Mouse (Mus musculus) heart, adult 2 months (tissue): ENCODE results near the gene Mrtfa. TPM values are rescaled to one million over a fixed set of nuclear protein-coding genes. Genes with fewer than 3 reads are reported as not detected.

Experiments used
- DNase-seq, 2 experiments: peaks; one replicate each; pipeline ENCODE4 v3.0.0; 2021
- H3K27ac ChIP-seq: fragments of 200-600 bp; 2 replicates; pipeline ENCODE4 v1.8.1; 2022
- H3K27me3 ChIP-seq: fragments of 200-500 bp; 2 replicates; pipeline ENCODE4 v1.6.1; 2012; ENCODE audit warnings: mild to moderate bottlenecking, low read length, inconsistent platforms, mixed read lengths; ENCODE audit not compliant: control insufficient read depth, insufficient read depth
- H3K36me3 ChIP-seq: fragments of 200-500 bp; 2 replicates; pipeline ENCODE4 v1.6.1; 2012; ENCODE audit warnings: low read length, inconsistent platforms; ENCODE audit not compliant: control insufficient read depth, insufficient read depth
- H3K4me1 ChIP-seq: fragments of 200-500 bp; 2 replicates; pipeline ENCODE4 v1.6.1; 2011; ENCODE audit warnings: low read length; ENCODE audit not compliant: control insufficient read depth, insufficient read depth
- H3K4me3 ChIP-seq: fragments of 200-600 bp; 2 replicates; pipeline ENCODE4 v1.8.1; 2022
- H3K79me2 ChIP-seq: fragments of 200-500 bp; replicated peaks from 2 replicates; pipeline ENCODE4 v1.6.1; 2012; ENCODE audit warnings: mild to moderate bottlenecking, inconsistent platforms, low read length, moderate library complexity, mixed read lengths; ENCODE audit not compliant: control insufficient read depth, insufficient read depth
- H3K9ac ChIP-seq: fragments of 200-500 bp; 2 replicates; pipeline ENCODE4 v1.6.1; 2012; ENCODE audit warnings: low read depth, mild to moderate bottlenecking, control low read depth, inconsistent platforms, low read length, mixed read lengths
- CTCF ChIP-seq: fragments of 200-600 bp; IDR thresholded peaks from 2 replicates; pipeline ENCODE4 v1.8.1; 2022; ENCODE audit warnings: antibody characterized with exemption, mild to moderate bottlenecking, moderate library complexity
- EP300 ChIP-seq: fragments of 200-500 bp; IDR thresholded peaks from 2 replicates; pipeline ENCODE4 v1.6.1; 2011; ENCODE audit warnings: low read depth, low read length, control low read depth; ENCODE audit not compliant: insufficient read depth
- POLR2A ChIP-seq: fragments of 200-500 bp; IDR thresholded peaks from 2 replicates; pipeline ENCODE4 v1.6.1; 2011; ENCODE audit warnings: mild to moderate bottlenecking, low read depth, low read length, control low read depth; ENCODE audit not compliant: insufficient read depth
- WGBS: fragments of 180-500 bp; shearing (Covaris S2); methylation state at CpG from one replicate; pipeline ENCODE4 v1.1.7; 2018; 5-methylcytosine and 5-hydroxymethylcytosine counted together
- intact Hi-C: fragments of 180-260 bp; cut with DNase I; formaldehyde crosslinking; loops from one replicate; pipeline ENCODE4 v1.15.1; 2025
- polyA plus RNA-seq: library from polyadenylated mRNA; depleted of rRNA; stranded (reverse); fragments of >200 nt; gene quantifications from 2 replicates; pipeline ENCODE4 v1.2.3, GENCODE M21; 2012
- total RNA-seq, 2 experiments: library from RNA; stranded (reverse); gene quantifications; 2 replicates each; pipeline ENCODE4 v1.2.3; 2021

Mrtfa gene
- total and polyA plus RNA-seq, 3 experiments = 7.2 to 11.0 (median 9.0) TPM

GRCm38 (mm10) chr15:80996090-80996835, 194.3 kb downstream of the Mrtfa start:
- Histone ChIP-seq H3K9ac (no peak overlapping the region), H3K79me2 (no peaks in the 10 kb centered on the region), H3K27me3 (no peaks in the 10 kb centered on the region), H3K36me3 (no peaks in the 10 kb centered on the region), H3K4me1 (peaks cover 4% of the 10 kb centered on the region; the same call in 1 of the 2 replicates), H3K4me3 (no peak overlapping the region), H3K27ac (no peak overlapping the region)
- intact Hi-C loops = no loop called here
- DNase-seq = no peak
- WGBS = 92% methylated on average over 6 of the region's 6 CpGs
- TF ChIP-seq CTCF (no peak), EP300 (no peak), POLR2A (no peak)

- Histone ChIP-seq H3K27ac (no peak overlapping the region), H3K79me2 (no peaks in the 10 kb centered on the region)
- 94% methylated on average over 5 of the region's 5 CpGs for WGBS
These were observed 195.6 kb downstream of the Mrtfa start for GRCm38 (mm10) chr15:80994959-80995358.

GRCm38 (mm10) chr15:80989712-80990111, 200.8 kb downstream of the Mrtfa start:
- Histone ChIP-seq H3K36me3 (no peaks in the 10 kb centered on the region), H3K4me3 (no peak overlapping the region), H3K9ac (no peak overlapping the region), H3K79me2 (no peaks in the 10 kb centered on the region), H3K4me1 (no peaks in the 10 kb centered on the region), H3K27ac (no peak overlapping the region), H3K27me3 (no peaks in the 10 kb centered on the region)
- intact Hi-C loops = no loop called here
- 57% methylated on average over 3 of the region's 3 CpGs for WGBS
- DNase-seq = no peak
- TF ChIP-seq CTCF (no peak), POLR2A (no peak), EP300 (no peak)

More at GRCm38 (mm10) chr15:80994959-80995358, 195.6 kb downstream of the Mrtfa start:
- Histone ChIP-seq H3K27me3 (no peaks in the 10 kb centered on the region), H3K9ac (no peak overlapping the region), H3K4me1 (no peaks in the 10 kb centered on the region), H3K4me3 (no peak overlapping the region), H3K36me3 (no peaks in the 10 kb centered on the region)
- intact Hi-C loops = no loop called here
- TF ChIP-seq EP300 (no peak), POLR2A (no peak), CTCF (no peak)
- no peak for DNase-seq

GRCm38 (mm10) chr15:80988331-80988730, 202.2 kb downstream of the Mrtfa start:
- WGBS = 36% methylated on average over 1 of the region's 1 CpGs
- H3K27ac ChIP-seq = no peak overlapping the region

GRCm38 (mm10) chr15:80983264-80983663, 207.3 kb downstream of the Mrtfa start:
- Histone ChIP-seq H3K79me2 (no peaks in the 10 kb centered on the region), H3K4me1 (peaks cover 2% of the 10 kb centered on the region), H3K36me3 (peaks cover 2% of the 10 kb centered on the region; the same call in 1 of the 2 replicates), H3K4me3 (no peak overlapping the region), H3K27ac (no peak overlapping the region), H3K9ac (no peak overlapping the region), H3K27me3 (no peaks in the 10 kb centered on the region)
- no peak for TF ChIP-seq EP300
- no peak for TF ChIP-seq POLR2A
- TF ChIP-seq CTCF = no peak
- intact Hi-C loops = no loop called here
- WGBS = 91% methylated on average over 2 of the region's 2 CpGs
- no peak for DNase-seq

More at GRCm38 (mm10) chr15:80988331-80988730, 202.2 kb downstream of the Mrtfa start:
- H3K79me2 ChIP-seq = no peaks in the 10 kb centered on the region
- intact Hi-C loops = no loop called here
- H3K9ac ChIP-seq = no peak overlapping the region
- no peak for DNase-seq
- H3K4me1 ChIP-seq = no peaks in the 10 kb centered on the region
- H3K27me3 ChIP-seq = no peaks in the 10 kb centered on the region
- no peak overlapping the region for H3K4me3 ChIP-seq
- TF ChIP-seq CTCF = no peak
- TF ChIP-seq POLR2A = no peak
- no peak for TF ChIP-seq EP300
- no peaks in the 10 kb centered on the region for H3K36me3 ChIP-seq

GRCm38 (mm10) chr15:80981176-80981575, 209.4 kb downstream of the Mrtfa start:
- no peak for DNase-seq
- H3K9ac ChIP-seq = no peak overlapping the region
- H3K27ac ChIP-seq = no peak overlapping the region
- H3K36me3 ChIP-seq = peaks cover 2% of the 10 kb centered on the region; the same call in 1 of the 2 replicates
- 61% methylated on average over 4 of the region's 4 CpGs for WGBS
- no peaks in the 10 kb centered on the region for H3K27me3 ChIP-seq
- no peak overlapping the region for H3K4me3 ChIP-seq
- peaks cover 2% of the 10 kb centered on the region for H3K4me1 ChIP-seq
- intact Hi-C loops = no loop called here
- H3K79me2 ChIP-seq = no peaks in the 10 kb centered on the region
- no peak for TF ChIP-seq CTCF
- no peak for TF ChIP-seq EP300
- no peak for TF ChIP-seq POLR2A
